Mouse (Mus musculus): Measurements from ENCODE around the gene Gm44511.
A peak's percentile ranks its signal among the peaks of the same experiment; 100 is the strongest.

The Gm44511 gene

DNA sequence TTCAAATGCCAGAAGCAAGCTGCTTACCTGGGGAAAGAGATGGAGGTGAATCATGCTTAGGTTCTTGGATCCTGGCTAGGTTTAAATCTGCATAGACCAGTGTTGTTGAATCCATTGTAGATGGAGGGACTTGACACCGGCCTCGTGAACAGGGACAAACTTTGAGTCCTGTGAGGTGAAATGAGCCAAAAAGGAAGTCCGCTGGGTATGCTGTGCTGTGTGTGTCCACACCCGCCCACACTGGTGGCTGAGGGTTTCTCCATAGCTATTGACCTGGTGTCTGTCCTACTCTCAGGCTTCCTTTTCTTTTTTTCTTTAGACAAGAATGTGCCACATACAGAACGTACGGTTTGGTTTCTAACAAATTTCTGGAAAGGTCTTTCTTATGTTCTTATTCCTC is at the start of gene Gm44511, which contains the start of gene Klrb1b:
Gene Gm44511, minus strand, starts transcription at position 184 of the 400 bp plus-strand sequence.
Gene Klrb1b, minus strand, starts transcription at position 200 of the 400 bp plus-strand sequence.
- DNase-seq (ENCODE audit: low spot score in 2 of 2) = no peak

DNA sequence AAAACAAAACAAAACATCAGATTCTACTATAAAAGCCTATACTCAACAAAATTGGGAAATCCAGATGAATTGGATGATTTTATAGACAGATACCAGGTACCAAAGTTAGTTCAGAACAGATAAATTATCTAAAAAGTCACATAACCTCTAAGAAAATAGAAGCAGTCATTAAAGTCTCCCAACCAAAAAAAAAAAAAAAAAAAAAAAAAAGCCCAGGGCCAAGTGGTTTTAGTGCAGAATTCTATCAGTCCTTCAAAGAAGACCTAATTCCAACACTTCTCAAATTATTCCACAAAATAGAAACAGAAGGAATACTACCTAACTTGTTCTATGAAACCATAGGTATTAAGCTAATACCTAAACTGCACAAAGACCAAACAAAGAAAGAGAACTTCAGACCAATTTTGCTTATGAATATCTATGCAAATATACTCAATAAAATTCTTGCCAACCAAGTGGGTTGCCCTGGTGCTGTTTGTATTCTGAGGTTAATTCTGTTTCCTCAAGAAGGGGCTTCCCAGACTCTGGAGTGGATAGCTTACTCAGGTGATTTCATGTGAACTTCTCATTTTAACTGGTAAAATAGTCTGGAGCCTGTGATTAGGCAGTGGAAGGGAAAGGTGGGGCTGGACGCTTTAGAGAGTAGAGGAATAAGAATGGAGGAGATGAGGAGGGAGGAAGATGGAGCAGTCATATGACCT is 45.9 kb upstream of the Gm44511 start:
- DNase-seq (ENCODE audit: low spot score in 2 of 2) = no peak

DNA sequence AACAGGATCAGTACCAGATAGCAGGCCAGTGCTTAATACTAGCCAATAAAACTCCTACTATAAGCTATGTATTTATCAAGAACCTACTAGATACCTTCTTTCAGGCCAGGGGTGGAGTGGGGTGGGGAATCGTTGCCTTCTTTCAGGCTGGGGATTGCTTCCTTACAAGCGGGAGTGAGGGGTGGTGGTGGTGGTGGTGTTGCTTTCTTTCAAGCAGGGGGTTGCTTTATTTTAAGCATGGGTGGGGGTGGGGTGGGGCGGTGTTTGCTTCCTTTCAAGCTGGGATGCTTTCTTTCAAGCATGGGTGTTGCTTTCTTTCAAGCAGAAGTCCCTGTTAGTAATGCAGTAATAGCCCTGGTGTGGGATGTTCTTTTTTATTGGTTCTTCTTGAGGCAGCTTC is 42.7 kb upstream of the Gm44511 start:
- no peak for DNase-seq (ENCODE audit: low spot score in 2 of 2)

DNA sequence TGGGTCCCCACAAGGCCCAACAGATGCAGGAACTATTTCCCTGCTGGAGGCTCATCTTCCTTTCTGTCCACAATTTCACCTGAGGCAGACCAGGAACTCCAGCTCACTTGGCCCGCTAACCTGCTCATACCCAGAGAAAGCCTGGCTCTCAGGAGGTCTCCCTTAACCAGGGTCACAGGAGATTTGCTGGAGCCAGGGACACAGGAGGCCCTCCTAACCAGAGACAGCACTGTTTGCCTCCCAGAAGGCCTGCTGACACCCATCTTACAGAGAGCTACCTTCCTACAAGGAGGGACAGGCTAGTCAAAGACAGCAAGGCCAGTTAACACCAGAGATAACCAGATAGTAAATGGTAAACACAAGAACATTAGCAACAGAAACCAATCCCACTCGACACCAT is 31.9 kb upstream of the Gm44511 start:
- no peak for DNase-seq (ENCODE audit: low spot score in 2 of 2)

DNA sequence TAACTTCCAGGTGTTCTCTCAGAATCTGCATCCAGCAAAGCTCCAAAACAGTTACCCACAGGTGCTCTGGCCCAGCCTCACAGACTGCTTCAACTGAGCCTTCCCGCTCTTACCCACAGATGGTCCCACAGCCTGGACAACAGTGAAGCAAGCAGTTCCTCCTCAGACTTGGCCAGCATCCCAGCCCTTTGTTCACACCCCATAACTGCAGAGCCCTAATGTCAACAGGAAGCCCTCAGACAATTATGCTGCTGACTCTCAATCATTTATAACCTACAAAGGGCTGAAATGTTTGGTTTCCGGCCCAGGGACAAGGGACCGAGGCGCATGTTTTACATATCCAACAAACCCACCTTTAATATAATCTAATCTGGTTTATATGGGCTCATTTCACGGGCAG is 30.1 kb upstream of the Gm44511 start:
- DNase-seq (ENCODE audit: low spot score in 2 of 2) = peak in 1 of 2 experiments; percentile 14

DNA sequence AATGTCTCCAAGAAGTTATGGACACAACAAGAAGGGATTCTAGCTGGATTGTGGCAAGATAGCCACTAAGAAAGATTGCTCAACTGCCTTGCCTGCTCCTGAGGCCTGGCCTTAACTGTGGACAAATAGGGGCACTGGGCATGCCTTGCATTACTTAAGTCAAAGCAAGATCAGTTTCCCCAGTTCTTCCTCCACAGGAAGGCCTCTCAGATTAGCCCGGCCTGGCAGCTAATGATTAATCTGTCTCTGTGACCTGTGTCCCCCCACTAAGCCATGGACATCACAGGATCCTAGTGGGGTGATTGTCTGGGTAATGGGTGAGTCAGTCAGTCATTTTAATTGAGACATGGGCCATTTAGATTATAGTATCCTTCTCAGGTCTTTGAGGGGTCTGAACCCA is 29.4 kb upstream of the Gm44511 start:
- no peak for DNase-seq (ENCODE audit: low spot score in 2 of 2)

DNA sequence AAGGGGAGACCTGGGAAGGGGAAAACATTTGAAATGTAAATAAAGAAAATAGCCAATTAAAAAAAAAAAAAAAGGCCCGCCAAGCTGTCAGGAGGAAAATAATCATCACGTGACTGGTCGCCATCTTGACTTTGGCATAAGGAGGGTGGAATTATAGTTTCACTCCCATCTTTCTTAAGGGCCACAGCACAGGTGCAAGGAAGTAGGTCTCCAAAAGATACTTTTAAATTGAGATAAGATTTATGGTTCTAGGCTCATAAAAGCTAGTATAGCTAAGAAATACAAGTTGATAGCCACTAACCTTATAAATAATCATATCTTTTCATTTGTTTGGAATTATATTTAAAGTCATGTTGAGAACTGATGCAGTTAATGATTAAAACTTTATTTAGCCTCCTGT is 28.8 kb upstream of the Gm44511 start:
- no peak for DNase-seq (ENCODE audit: low spot score in 2 of 2)

DNA sequence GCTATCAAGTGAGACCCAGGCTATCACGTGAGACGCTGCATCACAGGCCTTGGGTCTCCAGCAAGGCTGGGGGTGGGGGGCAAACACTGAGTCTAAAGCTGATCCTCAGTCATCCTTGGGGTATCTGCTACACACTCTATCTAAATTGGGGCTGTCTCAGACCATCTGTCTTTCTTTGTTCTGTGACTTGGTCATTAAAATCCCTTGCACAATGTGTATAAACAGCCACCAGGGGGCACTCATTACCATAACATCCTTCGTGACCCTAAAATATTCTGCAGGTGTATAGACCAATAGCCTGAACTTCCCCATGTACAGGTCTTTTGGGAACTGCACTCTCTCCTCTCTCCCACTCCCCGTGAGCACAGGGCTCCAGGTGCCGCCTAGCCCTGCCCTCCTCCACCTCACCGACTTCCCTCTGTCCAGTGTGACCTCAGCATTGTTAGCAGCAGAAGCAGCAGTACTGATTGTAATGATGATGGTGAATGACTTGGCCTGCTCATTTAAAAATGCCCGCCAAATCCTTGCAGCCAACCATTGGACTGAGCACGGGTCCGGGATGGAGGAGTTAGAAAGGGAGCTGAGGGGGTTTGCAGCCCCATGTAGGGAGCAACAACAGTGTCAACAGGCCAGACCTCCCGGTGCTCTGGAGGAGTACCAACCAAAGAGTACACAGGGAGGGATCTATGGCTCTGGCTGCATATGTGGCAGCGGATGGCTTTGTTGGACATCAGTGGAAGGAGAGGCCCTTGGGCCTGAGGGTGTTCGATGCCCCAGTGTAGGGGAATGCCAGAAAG is 28.1 kb upstream of the Gm44511 start:
- peak in 1 of 2 experiments; percentile 26 for DNase-seq (ENCODE audit: low spot score in 2 of 2)

DNA sequence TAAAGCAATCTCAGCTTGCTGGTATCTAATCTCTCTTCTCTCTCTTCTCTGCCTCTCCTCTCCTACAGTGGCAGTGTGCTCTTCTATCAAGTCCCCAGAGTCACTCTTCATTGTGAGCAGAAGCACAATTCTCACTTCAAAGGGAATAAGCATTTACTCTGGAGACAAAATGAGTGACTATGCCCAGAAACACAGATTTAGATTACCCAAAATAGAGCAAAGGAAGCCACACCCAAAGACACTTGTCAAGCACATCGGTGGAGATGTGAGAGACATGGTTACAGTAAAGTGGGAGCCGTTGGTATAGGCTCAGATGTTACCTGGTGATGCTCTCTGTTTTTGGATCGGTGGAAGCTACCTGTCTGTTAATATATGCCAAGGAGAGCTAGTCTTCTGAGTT is 26.7 kb upstream of the Gm44511 start:
- DNase-seq (ENCODE audit: low spot score in 2 of 2) = no peak

DNA sequence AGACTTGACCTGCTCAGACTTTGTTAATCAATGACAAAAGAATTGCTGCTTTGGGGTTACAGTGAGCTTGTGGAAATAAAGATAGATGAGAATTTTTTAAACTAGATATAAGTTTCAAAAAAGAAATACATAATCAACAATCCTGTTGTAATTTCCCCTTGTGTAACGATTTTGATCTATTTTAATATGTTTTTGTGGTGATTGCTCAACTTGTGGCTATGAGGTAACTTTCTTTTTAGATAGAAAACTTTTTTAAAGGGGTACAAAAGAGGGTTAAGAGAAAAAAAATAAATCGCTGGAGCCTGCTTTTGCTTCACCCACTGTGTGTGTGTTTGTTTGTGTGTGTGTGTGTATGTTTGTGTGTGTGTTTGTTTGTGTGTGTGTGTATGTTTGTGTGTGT is 25.0 kb upstream of the Gm44511 start:
- DNase-seq (ENCODE audit: low spot score in 2 of 2) = no peak

DNA sequence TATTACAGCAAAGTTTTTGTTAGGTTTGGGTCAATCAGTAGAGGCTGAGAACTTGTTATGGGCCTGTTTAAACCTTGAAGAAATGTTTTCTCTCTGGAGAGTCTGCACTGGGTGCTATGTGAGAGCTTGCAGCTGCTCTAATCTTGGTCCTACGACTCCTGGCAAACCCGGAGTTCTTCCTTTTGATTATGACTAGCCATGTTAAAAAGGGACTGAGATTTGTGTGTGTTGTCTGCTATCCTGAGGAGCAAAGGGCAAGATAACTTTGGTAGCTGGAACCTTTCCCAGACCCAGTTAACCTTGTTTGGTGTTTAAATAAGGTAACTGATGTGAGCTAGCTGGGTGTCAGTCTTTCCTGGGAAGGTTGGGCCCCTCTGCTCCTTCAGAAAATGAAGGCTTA is 24.6 kb upstream of the Gm44511 start:
- no peak for DNase-seq (ENCODE audit: low spot score in 2 of 2)

DNA sequence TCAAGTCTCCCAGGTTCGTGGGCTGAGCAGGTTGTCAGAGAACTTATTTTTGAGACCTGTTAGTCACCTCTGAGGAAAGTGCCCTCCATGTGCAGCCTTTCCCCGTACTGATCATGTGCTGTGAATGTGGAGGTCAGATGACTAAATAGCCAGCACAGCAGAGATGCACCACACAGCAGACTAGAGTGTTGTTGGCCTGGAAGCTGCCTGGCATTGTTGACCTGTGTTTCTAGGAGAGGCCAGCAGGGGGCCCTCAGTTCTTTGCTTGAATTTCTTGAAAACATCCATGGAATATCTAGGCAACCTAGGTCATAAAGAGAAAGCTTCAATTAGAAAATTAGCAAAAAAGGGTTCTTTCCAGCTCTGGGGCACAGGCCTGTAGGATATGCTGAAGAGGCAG is 23.8 kb upstream of the Gm44511 start:
- DNase-seq (ENCODE audit: low spot score in 2 of 2) = no peak

DNA sequence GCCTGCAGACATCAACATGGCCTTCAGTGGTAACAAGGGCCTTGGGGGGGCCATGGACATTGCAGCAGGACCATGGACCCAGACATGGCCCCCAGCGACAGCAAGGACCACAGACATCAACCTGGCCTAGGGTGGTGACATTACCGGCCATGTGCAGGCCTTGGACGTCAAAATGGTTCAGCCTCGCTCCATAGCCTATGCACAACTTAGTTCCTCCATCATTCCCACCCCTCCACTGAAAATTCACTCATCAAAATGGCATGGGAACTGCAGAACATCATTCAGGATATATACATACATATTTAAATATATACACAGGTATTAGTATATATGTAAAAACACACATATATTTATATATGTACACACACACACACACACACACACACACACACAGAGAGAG is 21.3 kb upstream of the Gm44511 start:
- DNase-seq (ENCODE audit: low spot score in 2 of 2) = no peak

DNA sequence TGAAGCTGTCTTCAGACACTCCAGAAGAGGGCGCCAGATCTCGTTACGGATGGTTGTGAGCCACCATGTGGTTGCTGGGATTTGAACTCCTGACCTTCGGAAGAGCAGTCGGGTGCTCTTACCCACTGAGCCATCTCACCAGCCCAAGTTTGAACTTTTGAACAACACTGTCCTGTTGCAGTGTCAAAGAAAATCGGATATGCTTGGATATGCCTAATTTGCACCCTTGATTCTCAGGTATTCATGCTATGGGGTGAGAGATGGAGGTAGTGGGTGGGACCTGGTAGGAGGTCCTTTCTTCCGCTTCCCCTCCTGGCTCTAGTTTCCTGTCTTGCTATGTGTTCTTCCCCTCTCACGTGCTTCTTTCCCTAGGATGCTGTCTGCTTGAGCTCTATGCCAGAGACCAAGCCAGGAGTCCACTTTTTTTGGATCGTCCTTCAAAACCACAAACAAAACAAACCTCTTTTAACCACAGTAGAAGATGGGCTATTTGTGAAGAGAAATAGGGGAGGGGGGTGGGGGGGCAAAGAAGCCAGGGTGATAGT is 20.0 kb upstream of the Gm44511 start:
- DNase-seq (ENCODE audit: low spot score in 2 of 2) = no peak

DNA sequence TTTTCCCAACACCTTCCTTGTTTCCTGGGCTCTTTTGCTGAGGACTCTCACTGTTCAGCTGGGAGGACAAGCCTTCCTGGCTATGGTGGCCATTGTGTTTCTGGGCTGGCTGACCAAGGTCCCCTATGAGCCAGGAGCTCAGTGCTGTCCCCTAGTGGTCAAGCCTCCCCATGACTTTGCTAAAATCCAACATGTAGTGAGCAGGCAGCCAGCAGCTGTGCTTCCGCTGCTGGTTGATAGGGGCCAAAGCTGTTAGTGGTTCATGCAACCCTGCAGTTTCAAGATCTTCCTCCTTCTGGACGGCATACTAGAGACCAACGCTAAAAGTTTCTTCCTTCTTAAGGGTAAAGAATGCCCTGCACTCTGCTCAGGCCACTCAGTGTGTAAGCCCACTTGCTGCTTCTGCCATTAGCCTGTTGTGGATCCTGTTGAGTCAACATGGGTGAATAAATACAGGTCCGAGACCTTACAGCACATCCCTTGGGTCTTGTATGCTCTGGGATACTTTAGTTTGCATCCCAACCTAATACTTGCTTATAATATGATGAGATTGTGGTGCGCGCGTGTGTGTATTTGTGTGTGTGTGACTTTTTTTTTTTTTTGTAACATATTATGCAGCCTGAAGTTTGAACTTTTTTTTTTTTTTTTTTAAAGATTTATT is 19.3 kb upstream of the Gm44511 start:
- DNase-seq (ENCODE audit: low spot score in 2 of 2) = peak; percentile 66 to 68

DNA sequence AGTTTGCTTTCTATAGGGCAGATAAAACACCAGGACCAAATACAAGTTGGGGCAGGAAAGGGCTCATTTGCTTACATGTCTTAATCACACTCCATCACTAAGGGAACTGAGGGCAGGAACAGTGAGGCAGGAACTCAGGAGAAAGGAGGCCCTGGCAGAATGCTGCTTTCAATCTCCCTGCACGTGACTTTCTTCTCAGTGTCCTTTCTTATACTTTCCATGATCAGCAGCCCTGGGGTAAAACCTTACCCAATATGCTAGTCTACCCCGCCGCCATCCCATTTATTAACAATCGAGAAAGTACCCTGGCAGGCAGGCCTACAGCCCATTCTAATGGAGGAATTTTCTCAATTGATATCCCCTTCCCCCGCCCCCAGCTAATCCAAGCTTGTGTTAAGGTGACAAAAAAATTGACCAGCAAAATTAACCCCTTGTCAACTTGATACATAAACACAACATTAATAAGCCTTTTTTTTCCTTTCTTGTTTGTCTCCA is 18.5 kb upstream of the Gm44511 start:
- no peak for DNase-seq (ENCODE audit: low spot score in 2 of 2)

DNA sequence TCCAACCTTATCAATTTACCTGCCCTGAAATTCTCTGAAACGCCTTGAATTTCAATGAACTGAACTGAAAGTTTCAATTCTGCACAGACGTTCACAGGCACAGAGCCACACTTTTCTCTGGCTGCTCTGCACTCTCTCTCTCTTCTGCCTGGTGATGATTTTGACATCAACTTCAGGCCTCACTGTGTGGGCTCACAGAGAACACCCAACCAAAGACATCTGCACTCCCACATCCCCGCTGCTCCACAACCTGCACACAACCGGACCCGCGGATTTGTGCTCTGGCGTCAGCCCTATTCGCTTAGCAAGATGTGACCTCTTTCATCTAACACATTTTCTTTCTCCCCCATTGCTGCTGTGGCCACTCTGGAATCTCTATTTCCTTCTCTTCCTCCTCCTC is 18.0 kb upstream of the Gm44511 start:
- DNase-seq (ENCODE audit: low spot score in 2 of 2) = peak in 1 of 2 experiments; percentile 20

DNA sequence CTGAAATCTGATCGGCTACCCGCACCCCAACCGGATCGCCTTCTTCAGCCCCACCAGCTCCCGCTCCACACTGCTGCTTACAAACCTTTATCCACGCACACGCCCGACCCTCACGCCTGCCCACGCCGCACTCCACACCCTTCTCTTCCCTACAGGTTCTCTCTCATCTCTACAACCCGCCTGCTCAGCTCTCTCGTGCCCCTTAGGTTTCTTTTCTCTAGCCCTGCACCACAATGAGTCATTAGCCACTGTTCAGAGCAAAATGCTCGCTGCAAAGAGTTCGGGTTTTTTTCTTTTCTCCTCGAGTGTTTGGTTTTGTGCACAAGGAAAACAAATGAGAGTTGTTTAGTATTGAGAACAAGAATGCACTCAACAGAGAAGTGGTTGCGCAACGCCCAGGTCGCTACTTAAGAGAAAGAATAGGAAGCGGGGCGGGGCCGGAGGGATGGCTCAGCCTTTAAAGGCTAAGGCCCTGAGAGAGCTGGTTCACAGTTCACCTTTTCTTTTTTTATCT is 17.4 kb upstream of the Gm44511 start:
- peak in 1 of 2 experiments; percentile 21 for DNase-seq (ENCODE audit: low spot score in 2 of 2)

DNA sequence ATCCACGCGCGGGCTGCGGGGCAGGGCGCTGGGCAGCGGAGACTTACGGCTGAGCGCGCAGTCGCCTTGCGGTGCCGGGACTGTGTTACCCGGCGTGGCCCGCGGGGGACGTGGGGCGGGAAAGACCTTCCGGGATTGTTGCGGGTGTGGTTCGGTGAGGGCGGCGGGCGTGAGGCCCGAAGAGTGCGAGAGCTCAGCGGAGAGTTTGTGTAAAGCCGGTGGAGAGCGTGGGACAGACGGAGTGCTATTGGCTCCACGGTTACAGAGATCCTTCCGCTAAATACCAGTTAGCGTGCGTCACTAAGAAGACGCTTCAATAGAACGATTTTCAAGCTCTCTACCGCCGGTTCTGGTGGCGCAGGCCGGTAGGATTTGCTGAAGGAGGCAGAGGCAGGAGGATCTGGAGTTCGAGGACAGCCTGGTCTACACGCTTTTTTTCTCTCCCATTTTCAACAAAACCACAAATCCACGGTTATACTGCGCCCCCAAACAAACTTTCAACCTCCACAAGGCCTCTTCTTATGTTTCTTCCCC is 16.9 kb upstream of the Gm44511 start:
- peak; percentile 89 to 92 for DNase-seq (ENCODE audit: low spot score in 2 of 2)

DNA sequence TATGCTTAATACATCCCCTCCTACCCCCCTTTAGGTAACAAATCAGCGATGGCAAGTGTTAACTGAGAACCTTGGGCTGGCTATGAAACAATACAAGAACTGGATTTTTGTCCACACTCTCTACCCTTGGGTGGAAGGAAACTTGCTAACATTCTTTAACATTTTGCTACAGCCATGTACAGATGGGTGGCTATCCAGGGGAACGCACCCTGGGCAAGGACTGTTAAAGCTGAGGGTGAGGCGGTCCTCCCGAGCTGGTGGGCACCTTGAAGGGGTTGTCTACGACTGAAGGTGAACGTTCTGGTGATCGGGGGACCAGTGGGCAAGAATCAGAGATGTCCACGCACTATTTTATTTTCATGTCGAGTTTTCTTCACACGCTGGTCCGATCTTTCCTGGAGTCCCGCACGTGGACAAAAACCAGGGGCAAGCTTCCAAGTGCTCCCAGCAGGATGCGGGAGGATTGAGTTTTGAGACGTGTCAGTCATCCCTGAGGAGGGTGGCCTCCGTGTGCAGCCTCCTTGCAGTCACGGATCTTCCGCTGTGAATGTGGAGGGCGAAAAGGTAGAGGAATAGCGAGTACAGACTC is 16.3 kb upstream of the Gm44511 start:
- peak in 1 of 2 experiments; percentile 2 for DNase-seq (ENCODE audit: low spot score in 2 of 2)
